Mouse (Mus musculus) megakaryocyte, embryonic 14.5 days (primary cell): ENCODE results near the gene Sart1.

Source experiments
- FLI1 ChIP-seq: IDR thresholded peaks from 2 replicates; pipeline ENCODE4 v1.6.1; 2012; ENCODE audit warnings: low read length, inconsistent platforms, mixed read lengths
- GATA1 ChIP-seq: IDR thresholded peaks from 3 replicates; pipeline ENCODE4 v1.6.1; 2012; ENCODE audit warnings: mixed read lengths, low read length, inconsistent platforms, borderline replicate concordance

GRCm38 (mm10) chr19:5370932-5371331, 17.6 kb downstream of the Sart1 start:
- TF ChIP-seq GATA1: no peak
- no peak for TF ChIP-seq FLI1
